Mouse (Mus musculus) CD4-positive naive resting alpha-beta T cell, adult 76 days (primary cell): ENCODE data around the gene Rbbp5. TPM values are rescaled to one million over a fixed set of nuclear protein-coding genes. Genes with fewer than 3 reads are reported as not detected.

Source experiments
- total RNA-seq: library from RNA; stranded (reverse); gene quantifications from one replicate; pipeline ENCODE4 v1.2.4, GENCODE M21; 2023

Gene Rbbp5
- total RNA-seq: 50.4 TPM

GRCm38 (mm10) chr1:132476928-132477691 is at the start of gene Rbbp5:
Gene Rbbp5 (plus strand): TSS chr1:132477365.

GRCm38 (mm10) chr1:132506058-132506457 is 28.9 kb downstream of the Rbbp5 start, which contains the start of gene Tmem81:
Gene Tmem81 (plus strand): TSS chr1:132506230.

GRCm38 (mm10) chr1:132542762-132543306 is 65.7 kb downstream of the Rbbp5 start, which contains the start of gene Cntn2:
Gene Cntn2 (minus strand): TSS chr1:132543256.

Other genes with a start within 250 kb of the Rbbp5 start
- gene Gm10188, start 247.6 kb upstream of the Rbbp5 start, total RNA-seq: not detected
- not detected for gene Klhdc8a, start 178.7 kb upstream of the Rbbp5 start, total RNA-seq
- gene Nuak2, start 161.2 kb upstream of the Rbbp5 start, total RNA-seq: 18.3 TPM
- 5.0 TPM for gene Tmcc2, start 86.1 kb upstream of the Rbbp5 start, total RNA-seq
- gene Dstyk, start 59.8 kb upstream of the Rbbp5 start, total RNA-seq: 17.1 TPM
- 11.6 TPM for gene Tmem81, start 28.9 kb downstream of the Rbbp5 start, total RNA-seq
- 0.94 TPM for gene Cntn2, start 65.9 kb downstream of the Rbbp5 start, total RNA-seq